ENCODE assay signal across 9 mouse cellular contexts in the genomic region with DNA sequence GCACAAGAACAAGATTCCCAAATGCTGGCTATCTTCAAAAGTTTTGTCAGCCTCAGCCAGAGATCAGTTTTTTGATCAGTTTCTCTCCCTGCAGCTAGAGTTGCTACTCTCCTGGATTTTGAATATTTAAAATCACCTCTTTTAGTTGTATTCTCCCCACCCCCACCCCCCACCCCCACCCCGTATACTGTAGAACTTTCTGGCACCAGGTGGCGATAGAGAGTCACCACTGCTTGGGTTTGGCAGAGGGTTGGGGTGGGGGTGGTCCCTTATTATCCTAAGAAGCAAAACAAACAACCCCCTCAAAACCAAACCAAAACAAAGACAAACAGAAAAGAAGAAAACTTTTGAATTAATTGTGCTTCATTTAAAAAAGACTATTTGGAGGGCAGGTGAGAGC.
A peak's percentile ranks its signal among the peaks of the same experiment; 100 is the strongest.
DNase-seq lines count a peak whose midpoint lies in the region; ATAC-seq and TF ChIP-seq lines count a peak whose summit lies in the region.
"Had no signal": no experiment of that assay in that cellular context is flagged by ENCODE, and none has a peak within 500 bp of the region (broad histone marks: within the 10 kb centered on the region; RNA-seq: fewer than 3 reads in every experiment).

No protein-coding gene starts in this region.

- 4% methylated on average over 2 of the region's 2 CpGs for WGBS in forebrain, embryonic 11.5 days
- 5% methylated on average over 2 of the region's 2 CpGs for whole genome bisulfite sequencing in forebrain, embryonic 16.5 days
- WGBS in liver, embryonic 11.5 days: 8% methylated on average over 2 of the region's 2 CpGs

- no peak overlapping the region for H3K4me3 ChIP-seq in forebrain, embryonic 11.5 days (ENCODE audit: low read depth, low read length)
- no peak overlapping the region for H3K4me3 ChIP-seq in forebrain, embryonic 16.5 days (replicated peaks; ENCODE audit: low read length)
- H3K4me3 ChIP-seq in layer of hippocampus, adult 2 months: no peak overlapping the region
- no peak overlapping the region for H3K4me3 ChIP-seq in liver, embryonic 11.5 days (ENCODE audit: low read depth, low read length)

- ATAC-seq in forebrain, embryonic 11.5 days (replicated peaks; ENCODE audit: low FRiP score): no peak
- no peak for ATAC-seq in forebrain, embryonic 16.5 days
- ATAC-seq in liver, embryonic 11.5 days (replicated peaks; ENCODE audit: low FRiP score): no peak

- no peaks in the 10 kb centered on the region for H3K36me3 ChIP-seq in forebrain, embryonic 11.5 days (ENCODE audit: control insufficient read depth, insufficient read depth, low read length)
- no peaks in the 10 kb centered on the region for H3K36me3 ChIP-seq in forebrain, embryonic 16.5 days (ENCODE audit: control insufficient read depth, insufficient read depth)
- no peaks in the 10 kb centered on the region for H3K36me3 ChIP-seq in liver, embryonic 11.5 days (ENCODE audit: control insufficient read depth, insufficient read depth, low read length)
- H3K36me3 ChIP-seq: G1E had no signal

- no peaks in the 10 kb centered on the region; the same call in 1 of the 2 replicates for H3K27me3 ChIP-seq in forebrain, embryonic 11.5 days (ENCODE audit: control insufficient read depth, insufficient read depth, low read length)
- H3K27me3 ChIP-seq in forebrain, embryonic 16.5 days (replicated peaks; ENCODE audit: control insufficient read depth, insufficient read depth, low read length): no peaks in the 10 kb centered on the region
- no peaks in the 10 kb centered on the region for H3K27me3 ChIP-seq in liver, embryonic 11.5 days (replicated peaks; ENCODE audit: control insufficient read depth, insufficient read depth, low read length)

- H3K4me2 ChIP-seq in forebrain, embryonic 11.5 days (ENCODE audit: low read depth, low read length, severe bottlenecking): no peak overlapping the region
- H3K4me2 ChIP-seq in forebrain, embryonic 16.5 days (ENCODE audit: low read length): no peak overlapping the region
- H3K4me2 ChIP-seq in liver, embryonic 11.5 days: peak overlapping the region; percentile 36

- TF ChIP-seq CTCF in layer of hippocampus, adult 2 months (conservative IDR thresholded peaks at IDR 0.05): peak; percentile 63

- no peaks in the 10 kb centered on the region for H3K9me3 ChIP-seq in forebrain, embryonic 11.5 days (ENCODE audit: control insufficient read depth, low read length)
- no peaks in the 10 kb centered on the region for H3K9me3 ChIP-seq in forebrain, embryonic 16.5 days (ENCODE audit: control insufficient read depth, low read length)
- no peaks in the 10 kb centered on the region for H3K9me3 ChIP-seq in liver, embryonic 11.5 days (ENCODE audit: control insufficient read depth, low read length)
- H3K9me3 ChIP-seq: G1E had no signal

- DNase-seq in forebrain, embryonic 11.5 days (ENCODE audit: low spot score): peak; percentile 60
- DNase-seq in layer of hippocampus, adult 2 months (ENCODE audit: low spot score in 2 of 2): no peak
- DNase-seq in layer of hippocampus, adult 11-12 months (ENCODE audit: low spot score): no peak
- DNase-seq in NIH3T3 (ENCODE audit: low read depth): peak; percentile 12
- DNase-seq in liver, embryonic 11.5 days (ENCODE audit: low spot score): no peak
- no peak for DNase-seq in urinary bladder, adult 2 months (ENCODE audit: low spot score)
- DNase-seq in c-Kit-positive CD71-positive TER-119-positive erythroid progenitor cells, embryonic 14.5 days (ENCODE audit: low spot score): no peak

- no peak overlapping the region for H3K27ac ChIP-seq in forebrain, embryonic 11.5 days (ENCODE audit: low read depth, low read length)
- no peak overlapping the region for H3K27ac ChIP-seq in forebrain, embryonic 16.5 days (ENCODE audit: low read length)
- no peak overlapping the region for H3K27ac ChIP-seq in layer of hippocampus, adult 2 months
- no peak overlapping the region for H3K27ac ChIP-seq in liver, embryonic 11.5 days (ENCODE audit: low read depth, low read length)

- no peak overlapping the region for H3K9ac ChIP-seq in forebrain, embryonic 11.5 days (ENCODE audit: low read length)
- no peak overlapping the region for H3K9ac ChIP-seq in forebrain, embryonic 16.5 days (replicated peaks; ENCODE audit: low read depth, low read length)
- H3K9ac ChIP-seq in liver, embryonic 11.5 days (ENCODE audit: low read depth, low read length): no peak overlapping the region

- H3K4me1 ChIP-seq in forebrain, embryonic 11.5 days (replicated peaks; ENCODE audit: control insufficient read depth, insufficient read depth, low read length): no peaks in the 10 kb centered on the region
- no peaks in the 10 kb centered on the region for H3K4me1 ChIP-seq in forebrain, embryonic 16.5 days (replicated peaks; ENCODE audit: control insufficient read depth, insufficient read depth, low read length)
- H3K4me1 ChIP-seq in liver, embryonic 11.5 days (replicated peaks; ENCODE audit: control insufficient read depth, insufficient read depth, low read length): peaks cover 6% of the 10 kb centered on the region

Comparison
In these comparisons a context has a peak if more than half of its experiments do, and no peak if none do; other contexts are left out.
1. DNase-seq: peak in forebrain, embryonic 11.5 days (single experiment) and NIH3T3 (single experiment); none in layer of hippocampus, adult 2 months (0 of 2), layer of hippocampus, adult 11-12 months (single experiment), liver, embryonic 11.5 days (single experiment), urinary bladder, adult 2 months (single experiment) and c-Kit-positive CD71-positive TER-119-positive erythroid progenitor cells, embryonic 14.5 days (single experiment).